Mouse (Mus musculus): ENCODE results near the gene Hck. TPM values are rescaled to one million over a fixed set of nuclear protein-coding genes. Genes with fewer than 3 reads are reported as not detected.

The Hck gene
- polyA plus RNA-seq (2012; rRNA removed), result 4.3 and 4.4 TPM in 2 replicates

DNA sequence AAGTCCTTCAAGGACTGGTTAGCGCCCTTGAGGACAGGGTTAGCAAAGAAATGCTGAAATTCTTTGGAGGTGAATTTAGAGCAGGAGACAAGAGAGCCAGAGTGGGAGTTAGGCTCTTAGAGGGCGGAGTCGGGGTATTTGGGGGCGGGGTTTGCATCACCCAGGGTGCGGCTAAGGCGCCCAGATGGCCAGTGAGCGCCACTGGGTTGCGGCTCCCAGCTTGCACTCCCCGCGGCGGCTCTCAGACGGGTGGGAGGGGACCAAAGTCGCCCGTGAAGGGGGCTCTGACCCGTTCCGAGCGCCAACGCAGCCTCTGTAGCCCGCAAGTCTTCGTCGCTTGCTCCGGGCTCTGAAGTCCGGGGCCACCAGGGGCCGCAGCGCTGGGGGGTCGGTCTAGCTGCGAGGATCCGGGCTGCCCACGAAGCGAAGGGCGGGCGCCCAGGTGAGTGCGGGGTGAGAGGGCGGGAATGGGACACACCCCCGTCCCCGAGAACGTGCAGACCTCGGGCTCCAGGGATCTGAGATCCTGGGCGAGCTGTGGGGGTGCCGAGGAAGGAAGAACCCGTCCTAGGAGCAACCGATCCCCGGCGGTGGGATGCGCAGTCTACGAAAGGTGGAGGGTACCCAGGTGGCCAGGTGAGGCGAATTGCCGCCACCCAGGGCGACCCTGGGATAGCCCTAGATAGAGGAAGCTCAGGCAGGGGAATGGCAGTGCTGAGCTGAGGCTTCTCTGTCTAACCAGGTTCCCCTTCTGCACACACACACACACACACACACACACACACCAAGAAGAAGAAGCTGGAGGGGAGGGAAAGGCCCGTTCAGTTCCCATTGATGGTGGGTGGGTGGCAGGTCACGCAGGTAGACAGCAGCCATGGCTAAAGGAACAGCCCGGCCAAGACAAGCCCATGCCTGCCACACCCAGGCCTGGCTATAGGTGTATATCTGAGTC is at the start of gene Hck:
Gene Hck, plus strand, starts transcription at position 156 of the 952 bp plus-strand sequence.
- no peak for DNase-seq (ENCODE audit: low read depth)

DNA sequence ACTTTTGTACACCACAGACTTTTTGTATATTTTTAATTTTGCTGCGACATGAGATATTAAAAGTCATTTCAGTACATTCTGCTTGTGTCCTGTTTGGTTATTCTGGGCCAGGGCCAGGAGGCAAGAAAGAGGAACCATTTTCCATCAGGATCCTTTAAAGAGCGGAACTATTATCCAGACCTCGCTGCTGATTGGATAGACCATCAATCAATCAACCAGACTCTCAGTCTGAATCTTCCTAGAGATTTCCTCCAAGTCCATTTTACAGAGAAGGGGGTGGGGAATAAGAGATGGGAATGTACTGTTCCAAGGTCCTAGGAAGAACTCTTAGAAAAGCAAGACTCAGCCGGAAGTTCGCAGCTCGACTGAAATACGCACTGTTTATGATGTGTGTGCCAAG is 48.1 kb upstream of the Hck start:
- DNase-seq (ENCODE audit: low read depth), result no peak

DNA sequence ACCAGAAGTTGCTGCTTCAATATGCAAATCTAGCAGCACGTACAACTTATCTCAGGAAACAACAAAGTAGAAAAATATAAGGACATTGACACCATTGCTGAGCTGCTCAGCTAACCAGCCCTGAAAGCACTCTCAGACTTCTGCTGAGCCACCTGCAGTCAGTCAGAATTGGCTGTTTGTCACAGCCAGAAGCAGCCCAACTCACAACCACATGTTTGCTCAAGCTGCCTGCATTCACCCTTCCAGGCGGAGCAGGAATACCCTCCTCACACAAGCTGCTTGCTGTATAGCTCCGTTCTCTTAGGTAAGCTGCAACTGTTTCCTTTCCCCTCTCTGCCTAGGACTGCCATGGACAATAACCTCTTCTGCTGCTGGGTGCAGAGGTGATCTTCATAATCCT is 44.9 kb upstream of the Hck start:
- DNase-seq (ENCODE audit: low read depth), result no peak

DNA sequence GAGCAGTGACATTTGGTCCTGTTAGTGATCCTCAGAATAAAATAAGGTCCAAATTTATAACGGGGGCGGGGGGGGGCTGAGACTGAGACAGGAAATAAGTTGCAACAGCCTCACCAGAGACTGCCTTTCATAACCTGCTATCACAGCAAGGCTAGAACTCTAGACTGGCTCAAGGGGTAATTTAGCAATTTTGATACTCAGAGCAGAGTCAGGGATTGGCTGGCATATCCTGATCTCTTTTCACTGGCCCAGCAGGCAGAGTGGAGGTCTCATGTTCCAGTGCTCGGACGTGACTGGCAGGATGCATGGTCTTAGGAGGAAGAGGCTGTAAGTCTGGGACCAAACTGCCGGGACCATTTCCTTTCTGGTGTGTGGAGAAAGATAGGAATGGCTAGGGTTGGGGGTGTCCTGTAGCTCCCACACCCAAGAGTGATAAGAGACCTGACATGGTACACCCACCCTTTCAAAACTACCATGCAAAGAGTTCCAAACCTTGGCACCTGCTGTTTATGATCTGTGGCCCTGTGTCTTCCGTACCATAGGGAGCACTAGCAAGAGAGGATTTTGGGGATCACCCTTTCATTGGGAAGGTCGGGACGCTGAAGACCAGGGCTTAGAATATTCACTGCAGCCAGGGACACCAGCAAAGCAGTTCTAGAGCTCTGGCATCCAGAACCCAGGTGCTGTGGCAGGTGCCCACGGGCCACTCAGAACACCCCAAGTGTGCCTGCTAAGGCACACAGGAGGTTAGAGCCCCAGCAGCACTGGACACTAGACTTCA is 43.9 kb upstream of the Hck start:
- no peak for DNase-seq (ENCODE audit: low read depth)

DNA sequence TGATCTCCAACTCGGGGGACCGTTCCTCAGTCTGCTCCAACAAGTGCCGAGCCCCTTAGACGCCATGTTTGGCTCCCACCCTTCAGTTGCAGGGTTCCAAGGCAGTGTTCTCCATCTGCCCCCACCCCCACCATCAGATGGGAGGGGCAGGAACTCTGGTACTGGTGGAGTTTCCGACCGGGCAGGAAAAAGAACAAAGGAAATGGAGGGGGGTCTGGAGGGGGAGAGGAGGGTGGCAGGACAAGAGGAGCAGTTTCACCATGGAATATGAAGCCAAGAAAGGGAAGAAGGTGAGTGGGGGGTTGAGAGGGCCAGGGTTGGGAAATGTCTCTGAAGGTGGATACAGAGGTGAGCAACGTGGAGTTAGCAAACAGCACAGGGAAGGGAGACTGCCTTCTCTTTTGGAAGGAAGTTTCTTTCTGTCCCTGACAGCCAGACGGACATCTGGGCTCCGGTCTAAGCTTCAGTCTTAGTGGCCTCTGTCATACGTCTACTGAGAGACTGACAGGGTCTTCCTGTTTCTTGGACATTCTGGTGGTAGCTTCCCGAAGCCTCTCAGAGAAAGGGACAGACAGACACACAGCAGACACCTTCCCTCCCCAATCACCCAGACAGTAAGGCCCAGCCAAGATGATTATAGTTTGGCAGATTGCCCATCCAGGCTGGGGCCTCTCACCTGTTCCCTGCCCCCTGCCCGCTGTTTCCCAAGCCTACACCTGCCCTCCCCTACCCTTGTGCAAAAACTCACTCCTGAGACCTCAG is 42.3 kb upstream of the Hck start, which contains the start of gene Ccm2l:
Gene Ccm2l, plus strand, starts transcription at position 209 of the 762 bp plus-strand sequence.
- DNase-seq (ENCODE audit: low read depth), result no peak

DNA sequence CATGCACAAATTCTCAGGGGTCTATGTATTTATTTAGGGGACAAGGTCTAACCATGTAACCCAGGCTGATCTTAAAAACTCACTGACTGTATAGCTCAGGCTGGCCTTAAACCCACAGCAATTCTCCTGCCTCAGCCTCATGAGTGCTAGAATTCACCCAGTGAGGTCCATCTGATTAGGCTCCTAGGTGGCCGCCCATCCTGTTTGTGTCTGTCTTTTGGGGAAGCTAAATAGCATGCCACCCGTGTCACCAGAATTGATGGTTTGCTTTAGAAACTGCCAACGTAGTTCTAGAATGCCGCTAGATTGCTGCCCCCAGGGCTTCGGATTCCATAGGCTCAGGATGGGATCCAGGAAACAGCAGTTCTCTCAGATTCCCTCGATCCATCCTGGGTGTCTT is 41.3 kb upstream of the Hck start:
- no peak for DNase-seq (ENCODE audit: low read depth)

DNA sequence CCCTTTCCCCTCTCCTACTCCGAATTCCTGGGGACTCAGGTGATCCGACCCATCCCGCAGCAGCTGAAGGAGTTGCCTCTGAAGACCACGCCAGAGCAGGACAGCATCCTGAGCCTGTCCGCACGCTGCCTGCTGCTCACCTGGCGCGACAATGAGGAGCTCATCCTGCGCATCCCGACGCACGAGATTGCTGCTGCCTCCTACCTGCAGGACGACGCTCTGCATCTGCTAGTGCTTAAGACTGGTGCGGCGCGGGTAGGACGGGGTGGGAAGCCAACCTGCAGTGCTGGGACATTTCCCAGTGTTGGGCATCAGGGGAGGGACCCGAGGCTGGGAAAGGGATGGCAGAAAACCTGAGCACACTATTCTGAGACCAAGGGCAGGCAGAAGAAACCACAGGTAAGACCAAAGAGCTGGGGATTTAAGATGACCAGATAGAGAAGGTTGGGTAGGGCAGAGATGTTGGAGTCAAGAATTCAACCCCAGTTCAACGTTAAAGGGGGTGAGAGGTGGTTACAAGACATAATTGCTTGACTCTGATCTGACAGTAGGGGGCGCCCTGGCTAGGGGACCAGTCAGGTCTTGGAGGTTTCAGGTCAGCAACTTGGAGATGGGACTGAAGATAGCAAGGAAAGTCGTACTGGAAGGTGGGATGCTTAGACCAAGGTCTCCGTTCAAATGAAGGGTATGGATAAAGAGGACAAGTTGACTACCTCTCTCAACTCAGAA is 37.3 kb upstream of the Hck start:
- DNase-seq (ENCODE audit: low read depth), result no peak

DNA sequence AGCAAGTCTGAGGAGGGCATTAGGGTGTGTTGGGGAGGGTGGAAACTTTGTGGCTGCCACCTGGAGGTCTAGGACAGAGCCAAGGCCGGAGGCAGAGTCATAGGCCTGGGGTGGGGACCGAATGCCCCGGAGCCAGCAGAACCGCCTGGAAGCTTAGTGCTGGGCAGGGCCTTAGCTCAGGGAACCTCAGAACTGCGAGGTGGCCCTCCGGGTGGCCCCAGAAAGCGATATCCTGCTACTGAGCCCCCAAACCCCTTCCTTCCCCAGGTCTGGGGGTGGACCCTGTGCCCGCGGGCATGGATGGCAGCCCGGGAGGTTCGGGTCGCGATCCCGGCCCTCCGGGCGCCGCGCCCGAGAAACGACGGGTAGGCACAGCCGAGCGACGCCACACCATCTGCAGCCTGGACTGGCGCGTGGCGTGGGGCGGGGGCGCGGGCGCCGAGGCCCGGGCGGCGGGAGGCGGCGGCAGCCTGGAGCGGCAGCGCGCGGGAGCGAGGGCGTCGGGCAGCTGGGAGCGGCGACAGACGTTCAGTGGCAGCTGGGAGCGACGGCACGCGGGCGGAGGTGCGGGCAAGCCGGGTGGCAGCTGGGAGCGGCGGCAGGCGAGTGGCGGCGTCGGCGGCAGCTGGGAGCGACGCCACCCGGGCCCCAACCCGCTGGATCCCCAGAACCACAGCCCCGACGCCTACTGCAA is 36.6 kb upstream of the Hck start:
- DNase-seq (ENCODE audit: low read depth), result no peak

DNA sequence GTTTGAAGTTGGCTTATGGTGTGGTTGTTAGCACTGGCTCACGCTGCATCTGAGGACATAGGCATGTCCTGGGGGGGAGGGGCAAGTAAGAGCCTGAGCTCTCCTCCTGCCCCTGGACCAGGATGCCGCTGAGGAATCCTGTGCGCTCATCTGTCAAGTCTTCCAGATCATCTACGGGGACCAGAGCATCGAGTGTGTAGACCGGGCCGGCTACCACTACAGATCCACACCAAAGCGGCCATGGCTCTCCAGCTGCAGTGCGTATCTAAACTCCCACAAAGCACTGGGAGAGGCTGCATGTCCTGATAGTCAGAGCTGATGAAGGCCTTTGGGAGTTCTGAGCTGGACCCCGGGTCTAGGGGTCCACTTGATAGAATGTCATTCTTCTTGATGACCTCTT is 33.6 kb upstream of the Hck start:
- DNase-seq (ENCODE audit: low read depth), result no peak

DNA sequence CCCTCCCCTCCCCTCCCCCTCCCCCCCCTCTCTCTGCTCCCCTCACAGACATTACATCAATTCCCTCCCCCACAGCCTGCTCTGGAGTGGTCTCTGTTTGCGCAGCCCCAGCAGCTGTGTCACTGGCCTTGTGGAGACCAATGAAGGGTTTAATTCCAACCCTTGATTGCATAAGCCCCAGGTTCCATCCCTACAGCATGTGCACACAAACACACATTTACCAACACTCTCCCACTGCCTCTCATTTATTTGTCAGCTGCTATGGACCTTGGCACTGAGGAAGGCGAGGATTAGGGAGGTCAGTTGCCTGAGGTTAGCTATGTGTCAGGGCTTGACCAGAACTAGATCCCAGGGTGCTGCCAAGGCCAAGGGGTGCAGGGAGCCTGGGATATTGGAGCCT is 32.3 kb upstream of the Hck start:
- DNase-seq (ENCODE audit: low read depth), result no peak

DNA sequence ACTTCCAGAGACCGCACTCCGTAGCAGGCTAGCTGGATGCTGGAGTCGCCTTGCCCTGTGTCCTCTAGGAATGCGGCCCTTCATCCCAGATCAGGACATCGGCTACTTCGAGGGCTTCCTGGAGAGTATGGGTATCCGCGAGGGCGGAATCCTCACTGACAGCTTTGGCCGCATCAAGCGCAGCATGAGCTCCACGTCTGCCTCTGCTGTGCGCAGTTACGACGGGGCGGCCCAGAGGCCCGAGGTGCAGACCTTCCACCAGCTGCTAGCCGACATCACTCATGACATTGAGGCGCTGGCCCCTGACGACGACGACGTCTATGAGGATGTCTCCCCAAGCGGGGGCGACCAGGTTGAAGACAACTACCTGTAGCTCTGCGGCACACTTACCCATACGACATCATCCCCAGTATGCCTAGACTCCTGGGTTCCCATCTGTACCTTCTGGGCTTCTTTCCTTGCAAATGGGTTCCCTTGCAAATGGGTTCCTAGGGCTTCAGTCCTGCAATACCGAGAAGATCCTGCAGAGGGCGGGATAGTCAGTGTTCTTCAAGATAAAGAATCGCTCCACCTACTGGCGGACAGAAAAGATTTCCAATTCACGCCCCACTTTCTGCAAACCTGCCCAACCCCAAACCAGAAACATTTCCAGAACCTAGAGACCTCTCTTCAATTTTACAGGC is 27.3 kb upstream of the Hck start:
- no peak for DNase-seq (ENCODE audit: low read depth)

DNA sequence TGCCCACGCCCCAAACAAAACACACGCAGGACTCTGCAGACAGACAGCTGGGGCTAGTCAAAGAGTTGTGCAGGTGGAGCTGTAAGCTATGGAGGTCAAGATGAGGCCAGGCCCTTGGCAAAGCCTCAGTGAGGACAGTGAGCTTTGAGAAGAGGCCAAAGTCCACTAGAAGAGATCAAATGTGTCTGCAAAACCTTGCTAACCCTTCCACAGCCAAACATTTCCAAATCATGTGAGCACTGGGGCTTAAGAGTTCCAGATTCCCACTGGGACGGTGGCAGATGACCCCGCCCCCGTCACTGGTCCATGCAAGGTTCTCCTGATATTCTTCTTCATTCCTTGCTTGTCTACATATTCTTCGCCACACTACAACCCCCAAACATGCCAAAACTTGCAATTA is 26.4 kb upstream of the Hck start:
- DNase-seq (ENCODE audit: low read depth), result no peak

DNA sequence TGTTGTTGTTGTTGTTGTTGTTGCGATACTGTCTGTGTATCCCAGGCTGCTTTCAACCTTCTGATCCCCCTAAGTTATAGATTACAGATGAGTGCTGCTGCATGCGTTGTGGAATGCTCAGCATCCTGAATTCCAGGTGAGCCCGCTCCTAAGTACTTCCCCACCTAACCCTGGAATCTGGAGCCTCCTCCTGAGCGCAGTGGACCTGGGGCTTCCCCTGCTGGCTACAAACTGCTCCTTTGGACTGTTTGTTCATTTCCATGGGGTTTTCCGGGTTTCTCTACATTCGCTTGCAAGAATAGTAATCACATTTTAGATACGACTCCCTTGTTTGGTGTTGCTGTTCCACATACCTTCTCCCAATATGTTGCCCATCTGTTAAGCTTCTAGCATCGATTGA is 25.0 kb upstream of the Hck start:
- no peak for DNase-seq (ENCODE audit: low read depth)

DNA sequence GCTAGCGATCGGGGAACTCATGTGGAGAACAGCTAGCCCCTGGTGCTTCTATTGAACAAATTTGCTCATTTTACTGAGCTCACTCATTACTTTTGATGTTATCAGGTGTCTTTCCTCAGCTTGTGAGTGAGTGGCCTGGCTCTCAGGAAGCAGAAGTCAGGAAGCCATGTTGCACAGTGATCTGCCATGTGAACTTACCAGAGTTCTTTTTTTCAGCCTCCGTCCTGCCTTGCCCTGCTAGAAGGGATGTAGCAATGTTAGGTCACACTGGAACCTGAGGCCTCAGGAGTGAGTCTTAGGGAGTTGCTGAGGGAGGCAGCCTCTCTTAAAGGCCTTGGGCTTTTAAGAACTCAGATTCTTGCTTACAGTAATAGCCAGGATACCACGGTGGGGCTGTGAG is 24.4 kb upstream of the Hck start:
- DNase-seq (ENCODE audit: low read depth), result no peak

DNA sequence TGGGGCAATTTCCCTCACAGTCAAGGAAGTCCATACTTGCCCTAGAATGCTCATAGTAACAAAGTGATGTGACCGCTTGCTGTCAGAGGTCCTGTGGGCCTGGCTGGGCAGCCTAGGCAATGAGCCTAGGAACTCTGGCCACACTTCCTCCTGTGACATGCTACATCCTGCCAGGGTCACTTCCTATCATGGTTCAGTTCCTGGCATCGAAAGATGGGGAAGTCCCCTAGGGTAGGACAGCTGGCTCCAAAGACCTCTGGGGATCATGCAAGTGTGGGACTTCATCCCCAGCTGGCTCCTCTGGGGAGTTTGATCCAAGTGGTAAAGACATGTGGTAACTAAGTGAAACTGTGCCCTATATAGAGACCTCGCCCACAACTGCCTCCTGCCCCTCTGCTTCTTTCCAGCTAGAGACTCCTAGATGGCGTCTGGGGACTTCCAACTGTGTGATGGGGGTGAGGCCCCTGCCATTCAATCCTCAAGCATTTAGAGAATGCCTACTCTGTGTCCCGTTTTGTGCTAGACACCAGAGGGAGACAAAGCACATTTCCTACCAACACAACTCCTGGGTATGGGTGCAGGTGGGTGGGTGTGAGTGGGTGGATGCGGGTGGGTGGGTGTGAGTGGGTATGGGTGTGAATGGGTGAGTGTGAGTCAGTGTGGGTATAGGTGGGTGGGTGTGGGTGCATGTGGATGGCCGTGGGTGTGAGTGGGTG is 23.8 kb upstream of the Hck start:
- no peak for DNase-seq (ENCODE audit: low read depth)

DNA sequence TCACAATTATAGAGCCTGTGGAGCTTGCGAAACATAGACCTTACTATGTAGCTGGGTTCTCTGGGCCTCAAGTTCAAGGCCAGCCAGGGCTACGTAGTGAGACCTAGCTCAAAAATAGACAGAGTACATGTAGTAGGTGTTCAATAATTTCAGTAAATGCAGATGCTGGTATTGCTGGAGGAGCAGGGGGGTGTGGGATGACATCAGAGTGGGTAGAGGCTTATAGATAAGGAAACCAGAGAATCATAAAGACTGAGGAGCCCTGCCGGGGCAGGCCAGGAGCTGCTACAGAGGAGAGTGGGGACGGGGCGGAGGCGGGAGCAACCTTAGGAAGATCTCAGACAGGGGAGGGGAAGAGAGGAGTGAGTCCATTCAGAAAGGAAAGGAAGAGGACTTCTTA is 22.7 kb upstream of the Hck start:
- DNase-seq (ENCODE audit: low read depth), result no peak

DNA sequence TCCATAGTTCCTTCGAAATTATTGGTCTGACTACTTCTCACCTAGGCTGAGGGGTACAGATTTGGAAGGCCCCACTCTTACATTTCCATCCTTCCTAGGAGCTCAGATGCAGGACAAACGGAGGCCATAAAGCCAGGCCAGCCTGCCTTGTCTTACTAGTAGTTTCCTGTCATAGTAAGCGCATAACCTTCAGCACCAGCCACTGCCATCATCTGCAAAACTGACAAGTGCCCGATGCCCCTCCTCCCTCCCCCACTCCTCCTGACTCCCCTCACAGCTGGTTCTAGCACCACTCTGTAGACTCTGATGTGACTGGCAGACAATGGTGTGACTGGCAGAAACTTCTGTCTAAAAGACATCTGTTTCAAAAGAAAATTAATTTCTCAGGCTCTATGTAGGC is 22.1 kb upstream of the Hck start:
- no peak for DNase-seq (ENCODE audit: low read depth)

DNA sequence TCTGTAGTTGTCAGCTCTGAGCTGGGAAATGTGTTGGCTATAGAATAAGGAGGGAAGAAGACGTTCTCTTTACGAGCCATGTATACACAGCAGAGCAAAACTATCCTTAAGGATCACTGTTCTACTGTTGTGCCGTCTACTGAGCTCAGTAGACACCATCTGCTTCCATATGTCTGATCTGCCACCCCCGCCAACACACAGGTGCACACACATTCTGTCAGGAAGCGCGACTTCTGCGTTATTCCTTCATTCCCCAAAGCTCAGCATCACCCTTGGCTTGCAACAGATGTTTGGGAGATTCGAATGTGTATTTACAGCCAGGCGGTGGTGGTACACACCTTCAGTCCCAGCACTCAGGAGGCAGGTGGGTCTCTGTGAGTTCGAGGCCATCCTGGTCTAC is 21.2 kb upstream of the Hck start:
- DNase-seq (ENCODE audit: low read depth), result no peak

DNA sequence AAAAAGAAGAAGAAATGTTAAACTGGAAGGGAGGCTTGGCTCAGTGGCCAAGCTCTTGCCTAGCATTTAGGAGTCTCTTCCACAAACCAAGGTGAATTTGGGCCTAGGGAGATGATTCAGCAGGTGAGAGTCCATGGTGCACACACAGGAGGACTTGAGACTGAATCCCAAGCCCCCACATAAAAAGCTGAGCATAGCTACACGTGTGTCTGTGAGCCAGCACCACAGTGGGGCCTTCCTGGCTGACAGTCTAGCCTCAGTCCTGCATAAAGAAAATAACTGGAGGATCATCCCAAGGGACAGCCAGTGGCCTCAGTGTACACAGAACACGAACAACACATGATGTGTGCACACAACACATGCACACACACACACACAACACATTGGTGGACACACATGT is 19.0 kb upstream of the Hck start:
- no peak for DNase-seq (ENCODE audit: low read depth)

Measured in gonadal fat pad, adult 2 months (tissue).